Mouse (Mus musculus) heart, embryonic 14.5 days (tissue): ENCODE data around the gene Tmc4. TPM values are rescaled to one million over a fixed set of nuclear protein-coding genes. Genes with fewer than 3 reads are reported as not detected.

ENCODE experiments used
- ATAC-seq: fragments of 200-750 bp; cut with Nextera tagmentation; 2 replicates; pipeline ENCODE4 v1.8.0; 2017; ENCODE audit warnings: low read depth, moderate TSS enrichment; ENCODE audit not compliant: insufficient number of reproducible peaks, insufficient read depth, low FRiP score
- H3K27ac ChIP-seq, 2 experiments: fragments of 200-500 bp in 1 of 2; fragments of 300-500 bp in 1 of 2; sonication (generic) in 1 of 2; replicated peaks in 1 of 2; 2 replicates each; pipeline ENCODE4 v1.5.1; 2012 to 2014; ENCODE audit warnings: low read depth in 2 of 2, low read length in 2 of 2, control low read depth in 1 of 2, mild to moderate bottlenecking in 1 of 2, mixed read lengths in 1 of 2; ENCODE audit not compliant: control insufficient read depth in 1 of 2, insufficient read depth in 1 of 2
- H3K27me3 ChIP-seq: fragments of 300-500 bp; sonication (generic); 2 replicates; pipeline ENCODE4 v1.6.1; 2014; ENCODE audit warnings: mild to moderate bottlenecking, low read length, control low read depth; ENCODE audit not compliant: control insufficient read depth, insufficient read depth
- H3K36me3 ChIP-seq: fragments of 300-500 bp; sonication (generic); 2 replicates; pipeline ENCODE4 v1.6.1; 2014; ENCODE audit warnings: mild to moderate bottlenecking, control low read depth, low read length, mixed read lengths; ENCODE audit not compliant: control insufficient read depth, insufficient read depth
- H3K4me1 ChIP-seq, 2 experiments: fragments of 200-500 bp in 1 of 2; fragments of 300-500 bp in 1 of 2; sonication (generic) in 1 of 2; 2 replicates each; pipeline ENCODE4 v1.6.1; 2012 to 2014; ENCODE audit warnings: low read length in 2 of 2, control low read depth in 1 of 2, mixed read lengths in 1 of 2; ENCODE audit not compliant: control insufficient read depth in 2 of 2, insufficient read depth in 2 of 2
- H3K4me2 ChIP-seq: fragments of 300-500 bp; sonication (generic); 2 replicates; pipeline ENCODE4 v1.6.1; 2014; ENCODE audit warnings: mild to moderate bottlenecking, low read length
- H3K4me3 ChIP-seq, 2 experiments: fragments of 200-500 bp in 1 of 2; fragments of 300-500 bp in 1 of 2; sonication (generic) in 1 of 2; 2 replicates each; pipeline ENCODE4 v1.5.1; 2012 to 2014; ENCODE audit warnings: low read length in 2 of 2, mild to moderate bottlenecking in 2 of 2, control low read depth in 1 of 2, low read depth in 1 of 2, moderate library complexity in 1 of 2; ENCODE audit not compliant: control insufficient read depth in 1 of 2, insufficient read depth in 1 of 2
- H3K9ac ChIP-seq: fragments of 300-500 bp; sonication (generic); 2 replicates; pipeline ENCODE4 v1.6.1; 2014; ENCODE audit warnings: mild to moderate bottlenecking, low read length
- H3K9me3 ChIP-seq: fragments of 300-500 bp; sonication (generic); 2 replicates; pipeline ENCODE4 v1.6.1; 2016; ENCODE audit warnings: low read length, control low read depth; ENCODE audit not compliant: control insufficient read depth
- WGBS: fragments of 180-500 bp; shearing (Covaris S2); extraction: QIAGEN DNeasy Blood & Tissue Kit; methylation state at CpG from one replicate; pipeline ENCODE4 v1.1.7; 2014; 5-methylcytosine and 5-hydroxymethylcytosine counted together
- microRNA-seq: library from miRNA; unstranded; fragments of <30 nt; microRNA quantifications from one replicate; pipeline ENCODE4, GENCODE M21; 2016
- polyA plus RNA-seq: library from polyadenylated mRNA; unstranded; fragments of >200 nt; fragmentation: Nextera tagmentation; extraction: Ambion mirVana; gene quantifications from 2 replicates; pipeline ENCODE4 v1.2.1, GENCODE M21; 2014

The Tmc4 gene
- polyA plus RNA-seq, 1 experiment from 2014 or later: 3.9 TPM

GRCm38 (mm10) chr7:3629030-3629429, 48.3 kb downstream of the Tmc4 start:
- ATAC-seq: no peak
- WGBS: 37% methylated on average over 4 of the region's 4 CpGs
- Histone ChIP-seq H3K36me3 (peaks cover 48% of the 10 kb centered on the region), H3K27me3 (no peaks in the 10 kb centered on the region), H3K4me1 (peaks cover 10 to 18% of the 10 kb centered on the region in 2 experiments), H3K4me3 (peak overlapping the region; percentile 73 to 100), H3K4me2 (peak overlapping the region; percentile 97), H3K9ac (peak overlapping the region; percentile 75), H3K27ac (peak overlapping the region; percentile 21 to 76; a peak in 1 of 4 replicates), H3K9me3 (no peaks in the 10 kb centered on the region)

DNA sequence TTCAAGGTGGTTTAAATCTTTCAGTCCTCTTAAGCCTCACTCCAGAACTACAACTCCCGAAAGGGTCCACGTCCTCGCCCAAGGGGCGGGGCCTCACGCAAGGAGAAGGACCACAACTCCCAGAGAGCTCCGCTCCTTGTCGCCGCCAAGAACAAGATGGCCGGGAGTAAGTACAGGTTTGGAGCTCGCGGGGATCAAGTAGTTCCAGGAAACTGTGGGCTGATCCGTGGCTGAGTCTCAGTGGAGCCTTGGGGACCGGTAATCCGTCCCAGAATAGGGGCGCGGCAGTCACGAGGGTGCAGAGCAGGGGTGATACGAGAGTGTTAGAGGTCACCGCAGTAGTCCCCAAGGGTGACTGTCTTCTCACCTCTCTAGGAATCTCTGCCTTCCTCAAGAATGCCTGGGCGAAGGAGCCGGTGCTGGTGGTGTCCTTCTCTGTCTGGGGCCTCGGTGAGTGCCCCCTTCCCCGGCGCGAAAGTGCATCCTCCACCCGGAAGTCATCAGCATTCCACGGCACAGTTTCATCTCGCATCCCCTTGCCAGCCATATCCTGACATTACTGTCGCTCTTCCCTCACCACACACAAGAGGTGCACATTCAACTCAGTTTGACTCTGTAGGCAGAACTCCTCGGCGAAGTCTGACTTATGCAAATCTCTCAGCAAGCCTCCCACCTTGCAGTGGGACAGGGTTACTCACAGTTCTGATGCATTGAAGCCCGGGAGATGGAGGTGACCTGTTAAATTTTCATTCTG, 59.9 kb downstream of the Tmc4 start, which contains the start of gene Ndufa3:
Ndufa3 (plus strand) TSS at position 132 of the 754 bp plus-strand sequence.
- under 1% methylated on average over 32 of the region's 32 CpGs for WGBS
- peaks cover 33% of the 10 kb centered on the region for H3K36me3 ChIP-seq
- H3K27me3 ChIP-seq: no peaks in the 10 kb centered on the region
- H3K4me2 ChIP-seq: peak within 1 kb of the TSS; percentile 77
- peak within 1 kb of the TSS; percentile 90 for H3K9ac ChIP-seq
- H3K4me1 ChIP-seq: peaks cover 0 to 5% of the 10 kb centered on the region in 2 experiments; a peak in 1 of 4 replicates
- H3K27ac ChIP-seq: peak within 1 kb of the TSS; percentile 72 to 75
- no peaks in the 10 kb centered on the region for H3K9me3 ChIP-seq
- ATAC-seq: peak; percentile 91
- peak within 1 kb of the TSS; percentile 76 to 96 for H3K4me3 ChIP-seq

GRCm38 (mm10) chr7:3616389-3617241, 60.7 kb downstream of the Tmc4 start:
- Histone ChIP-seq H3K27ac (no peak overlapping the region), H3K27me3 (no peaks in the 10 kb centered on the region), H3K4me3 (peak overlapping the region in 1 of 2 experiments; percentile 76; a peak in 3 of 4 replicates), H3K9me3 (no peaks in the 10 kb centered on the region), H3K9ac (peak overlapping the region; percentile 90), H3K36me3 (peaks cover 29% of the 10 kb centered on the region), H3K4me2 (peak overlapping the region; percentile 77), H3K4me1 (peaks cover 0 to 5% of the 10 kb centered on the region in 2 experiments; a peak in 1 of 4 replicates)
- no peak for ATAC-seq
- WGBS: 43% methylated on average over 6 of the region's 6 CpGs

GRCm38 (mm10) chr7:3616057-3616388, 61.3 kb downstream of the Tmc4 start, which contains the start of gene Oscar:
Oscar (minus strand) TSS chr7:3616157.
- H3K27ac ChIP-seq: no peak within 1 kb of the TSS
- peak within 1 kb of the TSS in 1 of 2 experiments; percentile 76; a peak in 3 of 4 replicates for H3K4me3 ChIP-seq
- H3K9me3 ChIP-seq: no peaks in the 10 kb centered on the region
- H3K27me3 ChIP-seq: no peaks in the 10 kb centered on the region
- H3K36me3 ChIP-seq: peaks cover 25% of the 10 kb centered on the region
- H3K4me2 ChIP-seq: peak within 1 kb of the TSS; percentile 77
- WGBS: 75% methylated on average over 4 of the region's 4 CpGs
- no peak within 1 kb of the TSS for H3K9ac ChIP-seq
- H3K4me1 ChIP-seq: peaks cover 0 to 5% of the 10 kb centered on the region in 2 experiments; a peak in 1 of 4 replicates
- ATAC-seq: no peak

Small RNA genes lying within 50 kb of the gene (microRNA-seq; reads per million reads assigned to microRNA genes)
- gene Mir3572: 3.6 reads per million, percentile 9 among the genes with 10 or more reads in this experiment

Other genes with a start within 250 kb of the Tmc4 start
- not detected in 2 replicates for gene Tarm1, start 174.9 kb downstream of the Tmc4 start, polyA plus RNA-seq
- 0.15 TPM in 2 replicates for gene Oscar, start 61.4 kb downstream of the Tmc4 start, polyA plus RNA-seq
- gene Ndufa3, start 60.2 kb downstream of the Tmc4 start, polyA plus RNA-seq: 962 and 1,026 TPM in 2 replicates
- 13.7 and 18.2 TPM in 2 replicates for gene Tfpt, start 47.6 kb downstream of the Tmc4 start, polyA plus RNA-seq
- 51.9 and 54.8 TPM in 2 replicates for gene Prpf31, start 47.6 kb downstream of the Tmc4 start, polyA plus RNA-seq
- gene Cnot3, start 32.3 kb downstream of the Tmc4 start, polyA plus RNA-seq: 30.4 and 32.4 TPM in 2 replicates
- 15.5 and 16.0 TPM in 2 replicates for gene Leng1, start 11.7 kb downstream of the Tmc4 start, polyA plus RNA-seq
- 205 and 234 TPM in 2 replicates for gene Tsen34, start 15.3 kb upstream of the Tmc4 start, polyA plus RNA-seq
- gene Mboat7, start 16.0 kb upstream of the Tmc4 start, polyA plus RNA-seq: 25.5 and 28.4 TPM in 2 replicates
- 914 and 1,003 TPM in 2 replicates for gene Rps9, start 26.4 kb upstream of the Tmc4 start, polyA plus RNA-seq
- gene Pirb, start 42.8 kb upstream of the Tmc4 start, polyA plus RNA-seq: 0.27 and 0.97 TPM in 2 replicates
- not detected in 2 replicates for gene Gm15448, start 148.1 kb upstream of the Tmc4 start, polyA plus RNA-seq
- 0.15 TPM in 2 replicates for gene Pira2, start 167.5 kb upstream of the Tmc4 start, polyA plus RNA-seq
- not detected in 2 replicates for gene Gm14548, start 220.6 kb upstream of the Tmc4 start, polyA plus RNA-seq
- gene Lilra6, start 237.9 kb upstream of the Tmc4 start, polyA plus RNA-seq: 0.11 TPM in 1 of 2 replicates, not detected in the other